Mouse (Mus musculus) lung, postnatal 0 days (tissue): ENCODE results near the gene Pdzd7.
A peak's percentile ranks its signal among the peaks of the same experiment; 100 is the strongest.

Experiments
- CTCF ChIP-seq: IDR thresholded peaks from 2 replicates; pipeline ENCODE4 v1.5.1; 2016; ENCODE audit warnings: antibody characterized with exemption, mild to moderate bottlenecking
- EP300 ChIP-seq: IDR thresholded peaks from 2 replicates; pipeline ENCODE4 v1.6.1; 2016; ENCODE audit warnings: antibody characterized with exemption, mild to moderate bottlenecking, control low read depth

DNA sequence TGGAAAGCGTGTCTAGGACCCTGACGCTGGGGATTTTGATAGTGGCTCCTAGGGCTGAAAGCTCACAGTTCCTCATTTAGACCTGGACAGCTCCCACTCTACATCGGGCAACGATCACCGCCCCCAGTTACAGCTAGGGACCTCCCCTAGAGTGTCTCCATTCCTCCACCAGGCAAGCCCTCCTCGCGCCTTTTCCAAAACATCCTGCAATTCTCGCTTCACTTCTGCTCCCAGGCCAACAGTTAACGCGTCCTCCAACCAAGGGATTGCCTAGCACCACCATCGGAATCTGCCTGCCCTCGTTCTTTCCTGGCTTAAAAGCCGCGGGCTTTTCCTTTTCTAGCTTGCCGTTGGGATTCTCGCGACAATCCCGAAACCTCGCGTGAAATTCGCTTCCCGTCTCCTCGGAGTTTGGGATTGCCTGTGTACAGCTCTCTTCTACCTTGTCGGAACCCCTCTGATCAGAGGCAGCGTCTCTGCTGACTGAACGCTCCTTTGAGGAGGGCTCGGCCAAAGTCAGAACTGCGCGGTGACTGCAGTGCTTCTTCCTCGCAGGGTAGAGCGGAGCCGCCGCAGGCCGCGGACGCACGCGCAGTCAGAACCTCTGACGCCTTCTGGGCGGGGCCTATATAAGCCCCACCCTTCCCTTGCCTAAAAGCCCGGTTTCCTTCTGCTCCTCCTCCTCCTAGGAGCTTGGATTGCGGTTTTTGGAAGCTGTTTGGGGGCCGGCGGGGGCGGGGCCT is 29.2 kb upstream of the Pdzd7 start, which contains the start of gene Kazald1:
- TF ChIP-seq CTCF (no peak), EP300 (peak; percentile 88)
